Mouse (Mus musculus) mouse embryonic stem cell (cell line): ENCODE measurements around the gene Tex14.
"Not testable (repeated sequence)": the region's sequence is repeated elsewhere in the genome, so short reads cannot be mapped to it uniquely, and the experiment has no call there.

Experiments
- in situ Hi-C, 2 experiments: fragments of 300-500 bp; cut with MboI; formaldehyde crosslinking; loops; 1 replicate in 1 of 2; 3 replicates in 1 of 2; pipeline ENCODE4 v1.14.3; 2019 to 2020; ENCODE audit warnings: low sequenced_read_pairs in 2 of 2, low pct_unique_long_range_greater_than_20kb in 1 of 2, mixed read lengths in 1 of 2; ENCODE audit not compliant: unreplicated experiment in 1 of 2

Tex14 gene

GRCm38 (mm10) chr11:87404876-87405275, at the start of gene Tex14, which contains the start of gene Rad51c:
Tex14 (plus strand) TSS chr11:87405065.
Rad51c (minus strand) TSS chr11:87404954.
- in situ Hi-C loops = no loop called here

GRCm38 (mm10) chr11:87357317-87358300, 47.3 kb upstream of the Tex14 start:
- in situ Hi-C loops = no loop called here

DNA sequence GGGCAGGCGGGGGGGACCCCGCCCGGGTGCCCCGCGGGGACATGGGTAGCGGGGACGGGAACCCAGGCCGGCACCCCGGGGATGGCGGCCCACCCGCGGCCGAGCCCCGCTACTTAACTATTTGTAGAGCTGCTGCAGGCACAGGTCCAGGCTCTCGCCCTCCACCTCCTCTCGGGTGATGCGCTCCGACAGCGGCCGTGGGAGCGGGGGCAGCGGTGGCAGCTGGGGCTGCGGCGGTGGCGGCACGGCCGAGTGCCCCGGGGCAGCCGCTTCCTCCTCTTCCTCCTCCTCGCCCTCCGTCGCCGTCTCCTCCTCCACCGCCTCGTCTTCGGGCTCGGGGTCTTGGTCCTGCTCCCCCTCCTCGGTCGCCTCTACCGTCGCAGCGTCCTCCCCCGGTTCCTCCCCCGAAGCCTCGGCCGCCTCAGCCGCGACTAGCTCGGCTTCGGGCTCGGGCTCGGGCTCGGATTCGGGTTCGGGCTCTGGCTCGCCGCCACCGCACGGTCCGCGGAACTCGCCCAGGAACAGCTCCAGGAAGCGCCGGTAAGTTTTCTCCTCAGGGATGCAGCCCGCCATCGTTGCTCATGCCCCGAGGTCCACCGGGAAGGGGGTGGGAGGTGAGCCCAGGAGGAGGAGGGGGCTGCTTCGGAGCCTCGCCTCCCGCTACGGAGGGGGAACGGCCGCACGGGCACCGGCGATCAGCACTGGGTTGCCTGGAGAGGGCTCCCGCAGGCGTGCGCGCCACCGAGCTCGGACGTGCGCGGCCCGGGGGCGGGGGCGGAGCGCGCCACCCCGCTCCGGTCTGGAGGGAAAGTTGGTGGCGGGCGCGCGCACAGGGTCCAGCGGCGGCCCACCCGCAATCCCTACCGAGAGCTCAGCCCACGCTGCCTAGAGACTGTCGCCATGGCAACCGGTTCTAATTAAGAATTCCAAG, 46.3 kb upstream of the Tex14 start, which contains the start of gene Ppm1e:
Ppm1e (minus strand) TSS at position 693 of the 931 bp plus-strand sequence.
- in situ Hi-C loops = no loop called here

- in situ Hi-C loops = no loop called here
Measured at GRCm38 (mm10) chr11:87359262-87359612, 45.6 kb upstream of the Tex14 start.

GRCm38 (mm10) chr11:87365120-87365519, 39.7 kb upstream of the Tex14 start:
- in situ Hi-C loops = no loop called here

- in situ Hi-C loops = no loop called here
Measured at GRCm38 (mm10) chr11:87367061-87367460, 37.8 kb upstream of the Tex14 start.

DNA sequence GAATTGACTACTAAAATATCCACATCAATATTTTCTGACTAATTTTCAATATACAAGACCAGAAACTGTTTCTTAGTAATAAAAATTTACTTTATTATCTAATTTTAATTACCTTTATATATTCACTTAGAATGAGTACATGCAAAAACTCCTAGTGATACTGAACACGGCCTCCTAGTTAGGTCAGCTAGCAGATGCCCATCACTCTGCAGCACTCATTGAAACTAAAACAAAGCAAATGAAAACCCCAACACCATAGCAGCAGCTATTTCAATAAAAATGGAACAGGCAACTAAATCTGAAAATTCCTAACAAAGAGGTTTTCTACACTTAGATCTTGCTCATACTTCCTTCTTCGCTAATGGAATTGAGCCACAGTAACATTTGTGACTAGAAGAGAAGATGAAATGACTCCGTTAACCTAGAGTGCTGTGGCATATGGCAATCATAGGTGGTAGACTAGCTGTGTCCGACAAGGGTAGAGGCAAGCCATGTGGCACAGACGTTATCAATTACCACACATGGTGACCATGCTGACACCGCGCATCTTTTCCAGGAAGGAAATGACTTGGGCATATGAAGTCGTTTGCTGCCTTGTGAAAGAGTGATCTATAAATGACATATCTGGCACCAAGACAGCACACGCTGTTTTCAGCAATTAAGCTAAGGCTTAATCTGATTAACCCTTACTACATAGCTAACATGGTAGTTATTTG, 36.8 kb upstream of the Tex14 start:
- in situ Hi-C loops = no loop called here

GRCm38 (mm10) chr11:87384551-87384950, 20.3 kb upstream of the Tex14 start:
- in situ Hi-C loops = no loop called here

- in situ Hi-C loops = no loop called here
Measured at GRCm38 (mm10) chr11:87385676-87386075, 19.2 kb upstream of the Tex14 start.

- in situ Hi-C loops = no loop called here
Measured at GRCm38 (mm10) chr11:87393855-87394254, 11.0 kb upstream of the Tex14 start.

DNA sequence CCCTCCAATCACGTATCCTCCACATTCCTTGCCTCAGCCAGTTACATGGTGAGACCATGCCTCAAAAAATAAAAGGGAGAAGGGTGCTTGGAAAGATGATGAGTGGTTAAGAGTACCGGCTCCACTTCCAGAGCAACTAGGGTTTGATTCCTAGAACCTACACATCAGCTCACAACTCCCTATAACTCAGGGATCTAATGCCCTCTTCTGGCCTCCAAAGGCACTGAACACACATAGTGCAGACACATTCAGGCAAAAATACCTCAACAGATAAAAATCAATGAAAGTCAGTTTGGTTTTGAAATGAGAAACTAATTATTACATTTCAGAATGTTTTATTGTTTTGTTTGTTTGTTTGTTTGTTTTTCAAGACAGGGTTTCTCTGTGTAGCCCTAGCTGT, 6.5 kb upstream of the Tex14 start:
- in situ Hi-C loops = no loop called here

DNA sequence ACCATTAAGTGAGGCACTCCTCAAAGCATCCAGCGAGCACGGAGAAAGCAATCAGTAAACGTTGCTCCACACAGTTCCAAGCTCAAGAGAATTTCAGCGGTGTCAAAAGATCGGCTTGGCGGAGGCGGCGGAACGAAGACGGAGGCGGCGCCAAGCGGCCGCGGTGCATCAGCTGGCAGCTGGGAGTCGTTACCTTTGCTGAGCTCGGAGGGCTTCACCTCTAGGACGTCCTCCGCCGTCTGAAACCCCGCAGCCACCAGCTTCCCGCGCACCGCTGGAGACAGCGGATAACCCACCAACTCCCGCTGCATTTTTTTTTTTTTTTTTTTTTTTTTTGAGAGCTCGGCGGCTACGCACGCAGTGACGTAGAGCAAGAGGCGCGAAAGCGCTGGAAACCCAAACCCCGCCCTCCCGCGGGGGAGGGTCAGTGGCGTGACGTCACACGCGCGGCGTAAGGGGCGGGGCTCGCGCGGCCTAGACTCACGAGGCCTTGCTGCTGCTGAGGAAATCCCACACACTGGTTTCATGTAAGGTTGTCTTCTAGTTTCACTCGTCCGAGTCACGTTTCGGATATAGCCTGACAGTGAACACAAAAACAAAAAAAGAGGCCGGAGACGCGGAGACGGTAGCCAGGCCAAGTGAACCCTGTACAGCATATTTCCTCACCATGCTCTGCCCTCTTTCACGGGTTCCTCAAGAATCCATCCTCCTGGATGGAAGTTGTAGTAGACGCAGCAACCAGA, 583 bp upstream of the Tex14 start:
- in situ Hi-C loops = no loop called here

- in situ Hi-C loops = not testable (repeated sequence)
Measured at GRCm38 (mm10) chr11:87413412-87413811, 8.5 kb downstream of the Tex14 start.

- in situ Hi-C loops = no loop called here
Measured at GRCm38 (mm10) chr11:87416120-87416519, 11.3 kb downstream of the Tex14 start.

DNA sequence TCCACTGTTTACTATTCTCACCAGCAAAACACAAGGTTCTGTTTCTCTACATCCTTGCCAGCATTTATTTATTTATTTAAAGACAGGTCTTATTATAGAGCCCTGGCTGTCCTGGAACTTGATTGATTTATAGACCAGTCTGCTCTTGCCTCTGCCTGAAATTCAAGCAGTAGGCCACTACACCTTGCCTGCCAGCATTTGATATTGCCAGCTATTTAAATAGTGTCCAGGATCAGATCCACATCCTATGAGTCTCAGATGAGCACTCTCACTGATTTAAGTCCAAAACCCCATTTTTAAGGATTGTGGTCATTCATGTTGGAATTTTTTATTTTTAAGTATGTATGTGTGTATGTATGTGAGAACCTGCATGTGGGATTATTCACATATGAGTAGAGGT, 16.0 kb downstream of the Tex14 start:
- in situ Hi-C loops = no loop called here

- in situ Hi-C loops = no loop called here
Measured at GRCm38 (mm10) chr11:87421760-87422201, 16.9 kb downstream of the Tex14 start.

- in situ Hi-C loops = no loop called here
Measured at GRCm38 (mm10) chr11:87422511-87423340, 17.9 kb downstream of the Tex14 start.
